Mouse (Mus musculus) heart, embryonic 16.5 days (tissue): ENCODE results near the gene Fam228a. TPM values are rescaled to one million over a fixed set of nuclear protein-coding genes. Genes with fewer than 3 reads are reported as not detected.

Experiments
- ATAC-seq: fragments of 200-750 bp; cut with Nextera tagmentation; replicated peaks from 2 replicates; pipeline ENCODE4 v1.8.0; 2017; ENCODE audit warnings: moderate number of reproducible peaks; ENCODE audit not compliant: insufficient read depth, low FRiP score; ENCODE audit errors: extremely low read depth
- H3K27ac ChIP-seq: fragments of 300-500 bp; sonication (generic); 2 replicates; pipeline ENCODE4 v1.5.1; 2014; ENCODE audit warnings: mild to moderate bottlenecking, low read length, control low read depth, moderate library complexity
- H3K27me3 ChIP-seq: fragments of 300-500 bp; sonication (generic); 2 replicates; pipeline ENCODE4 v1.6.1; 2014; ENCODE audit warnings: low read length, mixed read lengths; ENCODE audit not compliant: control insufficient read depth, insufficient read depth
- H3K36me3 ChIP-seq: fragments of 300-500 bp; sonication (generic); 2 replicates; pipeline ENCODE4 v1.6.1; 2014; ENCODE audit not compliant: control insufficient read depth, insufficient read depth
- H3K4me1 ChIP-seq: fragments of 300-500 bp; sonication (generic); 2 replicates; pipeline ENCODE4 v1.6.1; 2014; ENCODE audit warnings: low read length, mixed read lengths; ENCODE audit not compliant: control insufficient read depth, insufficient read depth
- H3K4me2 ChIP-seq: fragments of 300-500 bp; sonication (generic); 2 replicates; pipeline ENCODE4 v1.6.1; 2014; ENCODE audit warnings: low read depth, mild to moderate bottlenecking, control low read depth, low read length
- H3K4me3 ChIP-seq: fragments of 300-500 bp; sonication (generic); 2 replicates; pipeline ENCODE4 v1.5.1; 2014; ENCODE audit warnings: mild to moderate bottlenecking, control low read depth, low read length
- H3K9ac ChIP-seq: fragments of 300-500 bp; sonication (generic); 2 replicates; pipeline ENCODE4 v1.6.1; 2014; ENCODE audit warnings: low read length, control low read depth
- H3K9me3 ChIP-seq: fragments of 300-500 bp; sonication (generic); replicated peaks from 2 replicates; pipeline ENCODE4 v1.6.1; 2016; ENCODE audit warnings: low read length; ENCODE audit not compliant: control insufficient read depth
- WGBS: fragments of 180-500 bp; shearing (Covaris S2); extraction: QIAGEN DNeasy Blood & Tissue Kit; methylation state at CpG from one replicate; pipeline ENCODE4 v1.1.7; 2014; 5-methylcytosine and 5-hydroxymethylcytosine counted together
- polyA plus RNA-seq: library from polyadenylated mRNA; unstranded; fragments of >200 nt; fragmentation: Nextera tagmentation; extraction: Ambion mirVana; gene quantifications from 2 replicates; pipeline ENCODE4 v1.2.1, GENCODE M21; 2015

The Fam228a gene
- polyA plus RNA-seq, 1 experiment from 2014 or later: 0.25 TPM

- no peaks in the 10 kb centered on the region for H3K27me3 ChIP-seq
- H3K9ac ChIP-seq: no peak overlapping the region
- no peak overlapping the region for H3K4me2 ChIP-seq
- 91% methylated on average over 3 of the region's 3 CpGs for WGBS
- ATAC-seq: no peak
- no peak overlapping the region for H3K27ac ChIP-seq
- H3K4me1 ChIP-seq: no peaks in the 10 kb centered on the region
- H3K9me3 ChIP-seq: no peaks in the 10 kb centered on the region
- H3K36me3 ChIP-seq: no peaks in the 10 kb centered on the region
- no peak overlapping the region for H3K4me3 ChIP-seq
These were observed 9.1 kb downstream of the Fam228a start for GRCm38 (mm10) chr12:4729165-4729564.

- no peak overlapping the region for H3K27ac ChIP-seq
- H3K9ac ChIP-seq: no peak overlapping the region
- no peak overlapping the region for H3K4me3 ChIP-seq
- no peak overlapping the region for H3K4me2 ChIP-seq
- no peak for ATAC-seq
- H3K27me3 ChIP-seq: no peaks in the 10 kb centered on the region
- H3K9me3 ChIP-seq: no peaks in the 10 kb centered on the region
- H3K36me3 ChIP-seq: no peaks in the 10 kb centered on the region
- H3K4me1 ChIP-seq: 0 out of 2 replicates have a peak, but pooled peaks cover 4% of the 10 kb centered on the region
- WGBS: 70% methylated on average over 17 of the region's 17 CpGs
These were observed 18.2 kb downstream of the Fam228a start for GRCm38 (mm10) chr12:4719762-4720754.

- WGBS: 50% methylated on average over 13 of the region's 13 CpGs
- no peak overlapping the region for H3K9ac ChIP-seq
- no peak for ATAC-seq
These were observed 19.0 kb downstream of the Fam228a start for GRCm38 (mm10) chr12:4719066-4719761.

GRCm38 (mm10) chr12:4717417-4717816 lies 20.8 kb downstream of the Fam228a start:
- H3K4me3 ChIP-seq: no peak overlapping the region
- peaks cover 6% of the 10 kb centered on the region for H3K36me3 ChIP-seq
- 0 out of 2 replicates have a peak overlapping the region, but pooled peaks have one; percentile 6 for H3K9ac ChIP-seq
- H3K4me1 ChIP-seq: peaks cover 9% of the 10 kb centered on the region
- H3K4me2 ChIP-seq: peak overlapping the region; percentile 28; the same call in 1 of the 2 replicates
- no peaks in the 10 kb centered on the region for H3K9me3 ChIP-seq
- H3K27ac ChIP-seq: no peak overlapping the region
- 10% methylated on average over 7 of the region's 7 CpGs for WGBS
- no peaks in the 10 kb centered on the region for H3K27me3 ChIP-seq
- ATAC-seq: no peak

More at GRCm38 (mm10) chr12:4719066-4719761, 19.0 kb downstream of the Fam228a start:
- no peaks in the 10 kb centered on the region for H3K27me3 ChIP-seq
- 0 out of 2 replicates have a peak, but pooled peaks cover 4% of the 10 kb centered on the region for H3K4me1 ChIP-seq
- H3K4me2 ChIP-seq: no peak overlapping the region
- H3K4me3 ChIP-seq: no peak overlapping the region
- H3K27ac ChIP-seq: no peak overlapping the region
- no peaks in the 10 kb centered on the region for H3K36me3 ChIP-seq
- no peaks in the 10 kb centered on the region for H3K9me3 ChIP-seq

DNA sequence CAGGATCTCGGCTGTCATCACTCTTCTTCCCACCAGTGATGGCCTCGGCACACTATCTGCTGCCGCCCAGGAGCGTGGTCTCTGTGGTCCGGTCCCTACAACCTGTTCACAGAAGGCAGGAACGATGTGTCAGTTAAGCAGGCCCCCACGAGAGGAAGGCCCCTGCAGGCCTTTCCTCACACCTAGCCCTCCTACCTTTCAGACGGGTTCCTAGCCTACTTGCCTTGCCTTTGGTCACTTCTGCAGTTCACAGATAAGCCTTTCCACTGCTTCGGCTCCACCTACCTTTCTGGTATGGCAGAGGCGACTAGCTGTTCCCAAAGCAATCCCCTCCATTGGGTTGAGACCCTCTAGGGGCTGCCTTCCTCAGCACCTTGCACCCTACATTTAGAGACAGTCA lies 22.6 kb downstream of the Fam228a start:
- H3K27me3 ChIP-seq: no peaks in the 10 kb centered on the region
- no peak overlapping the region for H3K4me3 ChIP-seq
- 59% methylated on average over 10 of the region's 10 CpGs for WGBS
- no peaks in the 10 kb centered on the region for H3K9me3 ChIP-seq
- no peak overlapping the region for H3K9ac ChIP-seq
- peaks cover 13% of the 10 kb centered on the region for H3K36me3 ChIP-seq
- peaks cover 9% of the 10 kb centered on the region for H3K4me1 ChIP-seq
- H3K4me2 ChIP-seq: no peak overlapping the region
- no peak overlapping the region for H3K27ac ChIP-seq
- no peak for ATAC-seq

DNA sequence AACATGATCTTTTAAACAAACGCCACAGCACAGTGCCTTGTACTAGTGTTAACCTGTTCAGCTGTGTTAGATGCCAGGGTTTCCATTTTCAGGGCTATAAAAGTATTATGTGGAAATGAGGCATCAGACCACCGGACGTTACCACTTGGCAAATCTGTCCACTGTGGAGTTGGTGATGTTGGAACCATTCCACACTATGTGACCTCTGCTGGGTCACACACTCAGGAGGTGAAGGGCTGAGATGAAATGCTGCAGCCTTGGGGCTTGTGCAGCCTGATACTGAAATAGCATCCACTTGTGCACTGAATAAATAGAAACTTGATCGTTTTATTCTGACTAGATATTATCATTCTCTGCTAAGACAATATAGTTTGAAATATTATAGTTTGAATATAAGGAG lies 24.9 kb downstream of the Fam228a start:
- Histone ChIP-seq H3K4me2 (no peak overlapping the region), H3K9ac (no peak overlapping the region), H3K4me3 (no peak overlapping the region), H3K4me1 (peaks cover 5% of the 10 kb centered on the region), H3K9me3 (no peaks in the 10 kb centered on the region), H3K27me3 (no peaks in the 10 kb centered on the region), H3K36me3 (peaks cover 14% of the 10 kb centered on the region), H3K27ac (no peak overlapping the region)
- ATAC-seq: peak; percentile 56; the same call in 1 of the 2 replicates
- 47% methylated on average over 4 of the region's 4 CpGs for WGBS

- Histone ChIP-seq H3K9me3 (no peaks in the 10 kb centered on the region), H3K27ac (no peak overlapping the region), H3K4me1 (peaks cover 5% of the 10 kb centered on the region), H3K4me3 (no peak overlapping the region), H3K9ac (no peak overlapping the region), H3K36me3 (peaks cover 23% of the 10 kb centered on the region), H3K27me3 (no peaks in the 10 kb centered on the region), H3K4me2 (no peak overlapping the region)
- WGBS: 87% methylated on average over 7 of the region's 7 CpGs
- ATAC-seq: no peak
These were observed 28.3 kb downstream of the Fam228a start for GRCm38 (mm10) chr12:4709926-4710325.

- Histone ChIP-seq H3K9me3 (no peaks in the 10 kb centered on the region), H3K36me3 (peaks cover 23% of the 10 kb centered on the region), H3K27me3 (no peaks in the 10 kb centered on the region)
These were observed 29.2 kb downstream of the Fam228a start for GRCm38 (mm10) chr12:4708881-4709604.

More at GRCm38 (mm10) chr12:4708881-4709604, 29.2 kb downstream of the Fam228a start:
- Histone ChIP-seq H3K4me3 (no peak overlapping the region), H3K4me2 (no peak overlapping the region), H3K4me1 (peaks cover 5% of the 10 kb centered on the region), H3K27ac (no peak overlapping the region), H3K9ac (no peak overlapping the region)
- no peak for ATAC-seq
- WGBS: 69% methylated on average over 8 of the region's 8 CpGs
